Mouse (Mus musculus) bone marrow, adult 2 months (tissue): ENCODE data around the gene Igsf3. TPM values are rescaled to one million over a fixed set of nuclear protein-coding genes. Genes with fewer than 3 reads are reported as not detected.

Experiments used
- H3K27ac ChIP-seq: fragments of 200-500 bp; 2 replicates; pipeline ENCODE4 v1.5.1; 2012; ENCODE audit warnings: low read depth, mild to moderate bottlenecking, control low read depth, inconsistent platforms, low read length; ENCODE audit not compliant: control insufficient read depth, poor library complexity, insufficient read depth
- H3K4me1 ChIP-seq: fragments of 200-500 bp; 2 replicates; pipeline ENCODE4 v1.6.1; 2011; ENCODE audit warnings: low read length; ENCODE audit not compliant: control insufficient read depth, insufficient read depth
- H3K4me3 ChIP-seq: fragments of 200-500 bp; replicated peaks from 2 replicates; pipeline ENCODE3; 2011; ENCODE audit warnings: mild to moderate bottlenecking, low read depth, low read length, control low read depth; ENCODE audit not compliant: control insufficient read depth
- CTCF ChIP-seq: fragments of 200-500 bp; IDR thresholded peaks from 2 replicates; pipeline ENCODE4 v1.5.1; 2011; ENCODE audit warnings: low read length, control low read depth; ENCODE audit not compliant: control insufficient read depth, insufficient read depth
- POLR2A ChIP-seq: fragments of 200-500 bp; IDR thresholded peaks from 2 replicates; pipeline ENCODE4 v1.6.1; 2011; ENCODE audit warnings: low read depth, mild to moderate bottlenecking, control low read depth, low read length, borderline replicate concordance; ENCODE audit not compliant: control insufficient read depth
- WGBS: fragments of 180-500 bp; shearing (Covaris S2); methylation state at CpG from one replicate; pipeline ENCODE4 v1.1.7; 2018; 5-methylcytosine and 5-hydroxymethylcytosine counted together
- polyA plus RNA-seq: library from polyadenylated mRNA; stranded (reverse); fragments of >200 nt; gene quantifications from 2 replicates; pipeline ENCODE4 v1.2.4, GENCODE M21; 2011; ENCODE audit warnings: low replicate concordance; ENCODE audit not compliant: missing spikeins, insufficient read depth, insufficient read length

Igsf3 gene
- polyA plus RNA-seq, 1 experiment: 6.3 TPM

- WGBS: 53% methylated on average over 6 of the region's 6 CpGs
- Histone ChIP-seq H3K4me3 (no peak overlapping the region), H3K4me1 (no peaks in the 10 kb centered on the region), H3K27ac (no peak overlapping the region)
- no peak for TF ChIP-seq POLR2A
Observed at GRCm38 (mm10) chr3:101349542-101350307, 27.2 kb upstream of the Igsf3 start.

GRCm38 (mm10) chr3:101350406-101350805 is 26.5 kb upstream of the Igsf3 start:
- WGBS: 79% methylated on average over 4 of the region's 4 CpGs
- Histone ChIP-seq H3K4me3 (no peak overlapping the region), H3K27ac (no peak overlapping the region), H3K4me1 (no peaks in the 10 kb centered on the region; the same call in 1 of the 2 replicates)
- no peak for TF ChIP-seq POLR2A
- no peak for TF ChIP-seq CTCF

- TF ChIP-seq CTCF: no peak
- no peak for TF ChIP-seq POLR2A
- H3K4me1 ChIP-seq: peaks cover 1% of the 10 kb centered on the region; the same call in 1 of the 2 replicates
- peak overlapping the region; percentile 44 for H3K27ac ChIP-seq
- H3K4me3 ChIP-seq: no peak overlapping the region
Observed at GRCm38 (mm10) chr3:101354490-101354889, 22.4 kb upstream of the Igsf3 start.

GRCm38 (mm10) chr3:101355702-101356101 is 21.2 kb upstream of the Igsf3 start:
- 41% methylated on average over 5 of the region's 5 CpGs for WGBS
- Histone ChIP-seq H3K4me1 (peaks cover 1% of the 10 kb centered on the region; the same call in 1 of the 2 replicates), H3K4me3 (no peak overlapping the region), H3K27ac (peak overlapping the region; percentile 60; the same call in 1 of the 2 replicates)
- no peak for TF ChIP-seq POLR2A
- TF ChIP-seq CTCF: no peak

- Histone ChIP-seq H3K27ac (no peak overlapping the region), H3K4me1 (peaks cover 1% of the 10 kb centered on the region; the same call in 1 of the 2 replicates), H3K4me3 (no peak overlapping the region)
- WGBS: 76% methylated on average over 8 of the region's 8 CpGs
- TF ChIP-seq POLR2A (no peak), CTCF (no peak)
Observed at GRCm38 (mm10) chr3:101356583-101357553, 20.0 kb upstream of the Igsf3 start.

GRCm38 (mm10) chr3:101360832-101361231 is 16.1 kb upstream of the Igsf3 start:
- no peak overlapping the region for H3K4me3 ChIP-seq
- 85% methylated on average over 6 of the region's 6 CpGs for WGBS
- no peak overlapping the region for H3K27ac ChIP-seq
- H3K4me1 ChIP-seq: peaks cover 1% of the 10 kb centered on the region; the same call in 1 of the 2 replicates
- TF ChIP-seq POLR2A (no peak), CTCF (no peak)

GRCm38 (mm10) chr3:101362391-101362790 is 14.5 kb upstream of the Igsf3 start:
- TF ChIP-seq POLR2A: no peak
- TF ChIP-seq CTCF: no peak
- Histone ChIP-seq H3K4me1 (no peaks in the 10 kb centered on the region; the same call in 1 of the 2 replicates), H3K27ac (no peak overlapping the region), H3K4me3 (no peak overlapping the region)
- WGBS: 77% methylated on average over 4 of the region's 4 CpGs

- TF ChIP-seq CTCF: no peak
- no peak for TF ChIP-seq POLR2A
- 85% methylated on average over 7 of the region's 7 CpGs for WGBS
- H3K27ac ChIP-seq: no peak overlapping the region
- no peaks in the 10 kb centered on the region; the same call in 1 of the 2 replicates for H3K4me1 ChIP-seq
- H3K4me3 ChIP-seq: no peak overlapping the region
Observed at GRCm38 (mm10) chr3:101363574-101363973, 13.3 kb upstream of the Igsf3 start.
